ENCODE assay signal across 10 mouse cellular contexts in genomic region chr4:48491290-48491743, GRCm38 (mm10). TPM values are rescaled to one million over a fixed set of nuclear protein-coding genes. Genes with fewer than 3 reads are reported as not detected.
DNase-seq lines count a peak whose midpoint lies in the region; ATAC-seq lines count a peak whose summit lies in the region.
"Had no signal": no experiment of that assay in that cellular context is flagged by ENCODE, and none has a peak within 500 bp of the region (broad histone marks: within the 10 kb centered on the region; RNA-seq: fewer than 3 reads in every experiment).

No protein-coding gene starts in this region.

- no peak for DNase-seq in heart, postnatal 25 days (ENCODE audit: low spot score)
- peak; percentile 13 for DNase-seq in embryo, embryonic 11.5 days (ENCODE audit: low read depth, low spot score)
- peak; percentile 70 for DNase-seq in intestine, embryonic 14.5 days (ENCODE audit: low spot score)
- no peak for DNase-seq in urinary bladder, adult 18-20 months (ENCODE audit: low spot score in 2 of 2)
- no peak for DNase-seq in spleen, postnatal 36 days (ENCODE audit: low spot score in 2 of 2)
- DNase-seq in frontal cortex, postnatal 10 days (ENCODE audit: low spot score in 2 of 2) = no peak
- DNase-seq: layer of hippocampus, postnatal 36 days; thymus, adult 18-20 months had no signal

- ATAC-seq in heart, embryonic 13.5 days (ENCODE audit: extremely low read depth, insufficient number of reproducible peaks, low FRiP score, low TSS enrichment) = no peak
- ATAC-seq in intestine, embryonic 14.5 days (replicated peaks; ENCODE audit: low FRiP score, low TSS enrichment, low read depth) = 0 out of 2 replicates have a peak, but pooled peaks have one; percentile 55
- peak; percentile 73 for ATAC-seq in midbrain, embryonic 15.5 days (replicated peaks)

- 5% methylated on average over 14 of the region's 14 CpGs for WGBS in heart, embryonic 13.5 days
- 4% methylated on average over 14 of the region's 14 CpGs for WGBS in intestine, embryonic 14.5 days
- 10% methylated on average over 14 of the region's 14 CpGs for WGBS in midbrain, embryonic 15.5 days

- no peaks in the 10 kb centered on the region for H3K36me3 ChIP-seq in heart, embryonic 13.5 days
- H3K36me3 ChIP-seq in intestine, embryonic 14.5 days (ENCODE audit: control insufficient read depth, insufficient read depth, low read length) = no peaks in the 10 kb centered on the region
- H3K36me3 ChIP-seq in midbrain, embryonic 15.5 days (replicated peaks) = no peaks in the 10 kb centered on the region

- H3K4me3 ChIP-seq in heart, embryonic 13.5 days = peak overlapping the region; percentile 47
- H3K4me3 ChIP-seq in intestine, embryonic 14.5 days (ENCODE audit: low read depth, low read length) = peak overlapping the region; percentile 13; the same call in 1 of the 2 replicates
- H3K4me3 ChIP-seq in midbrain, embryonic 15.5 days = peak overlapping the region; percentile 38

- H3K9me3 ChIP-seq in heart, embryonic 13.5 days = no peaks in the 10 kb centered on the region
- no peaks in the 10 kb centered on the region for H3K9me3 ChIP-seq in intestine, embryonic 14.5 days (ENCODE audit: control insufficient read depth, low read length)
- H3K9me3 ChIP-seq in midbrain, embryonic 15.5 days = no peaks in the 10 kb centered on the region

- H3K4me1 ChIP-seq in heart, embryonic 13.5 days = no peaks in the 10 kb centered on the region
- H3K4me1 ChIP-seq in intestine, embryonic 14.5 days (replicated peaks; ENCODE audit: control insufficient read depth, insufficient read depth, low read length) = 0 out of 2 replicates have a peak, but pooled peaks cover 6% of the 10 kb centered on the region
- H3K4me1 ChIP-seq in midbrain, embryonic 15.5 days = no peaks in the 10 kb centered on the region

- no peaks in the 10 kb centered on the region for H3K27me3 ChIP-seq in heart, embryonic 13.5 days (replicated peaks)
- H3K27me3 ChIP-seq in intestine, embryonic 14.5 days (replicated peaks; ENCODE audit: control insufficient read depth, insufficient read depth, low read length) = no peaks in the 10 kb centered on the region
- no peaks in the 10 kb centered on the region for H3K27me3 ChIP-seq in midbrain, embryonic 15.5 days (replicated peaks)

- peak overlapping the region; percentile 67 for H3K4me2 ChIP-seq in heart, embryonic 13.5 days
- H3K4me2 ChIP-seq in intestine, embryonic 14.5 days (ENCODE audit: low read length) = peak overlapping the region; percentile 47
- H3K4me2 ChIP-seq in midbrain, embryonic 15.5 days = peak overlapping the region; percentile 50

- peak overlapping the region; percentile 50 for H3K9ac ChIP-seq in heart, embryonic 13.5 days
- peak overlapping the region; percentile 8; the same call in 1 of the 2 replicates for H3K9ac ChIP-seq in intestine, embryonic 14.5 days (ENCODE audit: low read length)
- H3K9ac ChIP-seq in midbrain, embryonic 15.5 days = peak overlapping the region; percentile 46

- H3K27ac ChIP-seq in heart, embryonic 13.5 days (replicated peaks) = no peak overlapping the region
- H3K27ac ChIP-seq in intestine, embryonic 14.5 days (ENCODE audit: low read depth) = no peak overlapping the region
- no peak overlapping the region for H3K27ac ChIP-seq in midbrain, embryonic 15.5 days

- intact Hi-C loops in heart, postnatal 25 days (cut with DNase I) = no loop called here

RNA-seq across cellular contexts. Expression of gene Tex10, which starts 18.1 kb away (rescaled TPM):
- 30.4 and 34.3 TPM in 2 replicates for polyA plus RNA-seq in heart, embryonic 13.5 days (2015; fragmentation: Nextera tagmentation; extraction: Ambion mirVana)
- total RNA-seq in heart, postnatal 25 days (2021) = 1 to 10 TPM; 7.6 to 8.2 TPM
- 70.4 and 79.0 TPM in 2 replicates for polyA plus RNA-seq in intestine, embryonic 14.5 days (2014; fragmentation: Nextera tagmentation; extraction: Ambion mirVana)
- 36.5 and 38.1 TPM in 2 replicates for polyA plus RNA-seq in midbrain, embryonic 15.5 days (2015; fragmentation: Nextera tagmentation; extraction: Ambion mirVana)

RNA-seq across cellular contexts. Expression of gene Msantd3, which starts 48.4 kb away (rescaled TPM):
- polyA plus RNA-seq in heart, embryonic 13.5 days (2015; fragmentation: Nextera tagmentation; extraction: Ambion mirVana) = 21.6 and 21.7 TPM in 2 replicates
- 10 to 100 TPM; 21.4 to 21.5 TPM for total RNA-seq in heart, postnatal 25 days (2021)
- 21.0 and 25.4 TPM in 2 replicates for polyA plus RNA-seq in intestine, embryonic 14.5 days (2014; fragmentation: Nextera tagmentation; extraction: Ambion mirVana)
- polyA plus RNA-seq in midbrain, embryonic 15.5 days (2015; fragmentation: Nextera tagmentation; extraction: Ambion mirVana) = 33.3 and 33.4 TPM in 2 replicates

Comparison
In these comparisons a context has a peak if more than half of its experiments do, and no peak if none do; other contexts are left out.
1. DNase-seq: peak in embryo, embryonic 11.5 days (single experiment) and intestine, embryonic 14.5 days (single experiment); none in heart, postnatal 25 days (single experiment), urinary bladder, adult 18-20 months (0 of 2), spleen, postnatal 36 days (0 of 2) and frontal cortex, postnatal 10 days (0 of 2).
2. Peak in every context shown above with its lines, with median percentiles within 50 percentile points of each other: H3K4me2 ChIP-seq, H3K4me3 ChIP-seq and H3K9ac ChIP-seq.